Mouse (Mus musculus) myocyte (in vitro differentiated cells): ENCODE results near the gene Gal3st2c. TPM values are rescaled to one million over a fixed set of nuclear protein-coding genes. Genes with fewer than 3 reads are reported as not detected.
"Not testable (repeated sequence)": the region's sequence is repeated elsewhere in the genome, so short reads cannot be mapped to it uniquely, and the experiment has no call there.

Experiments used
- H3K27me3 ChIP-seq: one replicate; pipeline ENCODE4 v1.6.1; 2011; ENCODE audit not compliant: control insufficient read depth, insufficient read depth, insufficient read length
- H3K36me3 ChIP-seq: one replicate; pipeline ENCODE4 v1.6.1; 2011; ENCODE audit not compliant: control insufficient read depth, insufficient read depth
- H3K4me2 ChIP-seq: one replicate; pipeline ENCODE4 v1.6.1; 2011; ENCODE audit warnings: low read depth, control low read depth
- H3K4me3 ChIP-seq: one replicate; pipeline ENCODE4 v1.5.1; 2011; ENCODE audit warnings: mild to moderate bottlenecking, control low read depth, moderate library complexity
- H3K79me2 ChIP-seq: one replicate; pipeline ENCODE4 v1.6.1; 2011; ENCODE audit not compliant: control insufficient read depth, insufficient read depth
- H3ac ChIP-seq: one replicate; pipeline ENCODE4 v1.6.1; 2011; ENCODE audit not compliant: control insufficient read depth, insufficient read length
- CEBPB ChIP-seq: IDR thresholded peaks from 2 replicates; pipeline ENCODE4 v1.6.1; 2011; ENCODE audit warnings: mild to moderate bottlenecking, moderate library complexity; ENCODE audit not compliant: poor library complexity, insufficient read depth, severe bottlenecking
- E2F4 ChIP-seq: IDR thresholded peaks from one replicate; pipeline ENCODE4 v1.6.1; 2011; ENCODE audit warnings: mild to moderate bottlenecking, control low read depth, moderate library complexity; ENCODE audit not compliant: insufficient read depth
- MAX ChIP-seq: IDR thresholded peaks from one replicate; pipeline ENCODE4 v1.6.1; 2011; ENCODE audit warnings: low read depth, mild to moderate bottlenecking, control low read depth
- MYOD1 ChIP-seq, 3 experiments: IDR thresholded peaks; one replicate each; pipeline ENCODE4 v1.6.1; 2011; ENCODE audit warnings: control low read depth in 2 of 3, low read depth in 2 of 3, mild to moderate bottlenecking in 2 of 3, moderate library complexity in 1 of 3; ENCODE audit not compliant: insufficient read length in 2 of 3, control insufficient read depth in 1 of 3
- MYOG ChIP-seq, 3 experiments: IDR thresholded peaks; one replicate each; pipeline ENCODE4 v1.6.1; 2011; ENCODE audit warnings: control low read depth in 2 of 3, low read depth in 2 of 3, mild to moderate bottlenecking in 2 of 3; ENCODE audit not compliant: insufficient read length in 2 of 3, control insufficient read depth in 1 of 3, insufficient read depth in 1 of 3
- POLR2A ChIP-seq: IDR thresholded peaks from one replicate; pipeline ENCODE4 v1.6.1; 2011; ENCODE audit warnings: low read depth, mild to moderate bottlenecking, control low read depth, moderate library complexity; ENCODE audit not compliant: insufficient read length
- POLR2AphosphoS2 ChIP-seq: IDR thresholded peaks from one replicate; pipeline ENCODE4 v1.6.1; 2011; ENCODE audit warnings: low read depth, control low read depth; ENCODE audit not compliant: insufficient read length
- REST ChIP-seq: IDR thresholded peaks from one replicate; pipeline ENCODE4 v1.6.1; 2011; ENCODE audit warnings: mild to moderate bottlenecking, control low read depth, moderate library complexity; ENCODE audit not compliant: insufficient read depth, insufficient read length
- SRF ChIP-seq: IDR thresholded peaks from one replicate; pipeline ENCODE4 v1.6.1; 2011; ENCODE audit warnings: low read depth; ENCODE audit not compliant: control insufficient read depth, insufficient read length
- TCF12 ChIP-seq: IDR thresholded peaks from one replicate; pipeline ENCODE4 v1.6.1; 2011; ENCODE audit warnings: mild to moderate bottlenecking, control low read depth; ENCODE audit not compliant: poor library complexity, insufficient read depth, severe bottlenecking
- TCF3 ChIP-seq: IDR thresholded peaks from one replicate; pipeline ENCODE4 v1.6.1; 2011; ENCODE audit warnings: low read depth, control low read depth; ENCODE audit not compliant: insufficient read length
- USF1 ChIP-seq: IDR thresholded peaks from one replicate; pipeline ENCODE4 v1.6.1; 2011; ENCODE audit warnings: low read depth, mild to moderate bottlenecking, control low read depth, moderate library complexity
- polyA plus RNA-seq: library from polyadenylated mRNA; unstranded; fragments of >200 nt; fragmentation: generic; extraction: Trizol; gene quantifications from one replicate; pipeline ENCODE4 v1.2.1, GENCODE M21; 2012; ENCODE audit warnings: missing spikeins

Gal3st2c gene
- polyA plus RNA-seq, 1 experiment: not detected

DNA sequence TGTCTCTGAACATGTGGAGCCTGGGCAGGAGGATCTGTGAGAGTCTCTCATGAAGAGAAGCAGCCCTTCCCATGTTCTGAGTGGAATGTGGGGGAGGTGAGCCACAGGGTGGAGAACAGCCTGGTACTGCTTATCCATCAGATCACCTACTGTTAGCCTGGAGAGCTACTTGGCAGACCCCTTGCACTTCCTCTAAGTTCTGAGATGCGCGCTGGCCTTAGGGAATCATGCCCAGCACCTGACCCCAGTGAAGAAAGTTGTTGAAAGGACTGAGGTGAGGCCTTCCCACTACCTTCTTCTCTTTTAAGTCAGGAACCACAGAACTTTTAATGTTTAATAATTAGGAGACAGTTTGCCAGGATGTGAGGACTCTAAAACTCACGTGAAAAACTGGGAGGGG lies 1.2 kb downstream of the Gal3st2c start:
- H3K27me3 ChIP-seq, H3K79me2 ChIP-seq, H3ac ChIP-seq, H3K4me2 ChIP-seq, H3K36me3 ChIP-seq, H3K4me3 ChIP-seq: not testable (repeated sequence)

DNA sequence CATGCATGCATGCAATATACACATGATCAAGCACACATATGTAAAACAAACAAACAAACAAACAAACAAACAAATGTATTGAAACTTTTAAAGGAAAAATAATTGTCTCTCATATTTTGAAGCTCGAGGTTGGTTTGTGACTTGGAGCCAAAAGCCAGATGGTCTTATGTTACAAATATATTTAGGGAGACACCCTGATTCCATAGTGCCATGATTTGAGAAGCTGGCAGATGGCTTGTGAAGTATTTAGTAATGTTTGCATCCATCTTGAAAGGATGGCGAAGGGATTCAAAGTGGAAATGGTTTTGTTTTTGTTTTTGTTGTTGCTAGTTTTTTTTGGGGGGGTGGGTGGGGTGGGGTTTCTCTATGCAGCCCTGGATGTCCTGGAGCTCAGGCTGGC lies 10.7 kb downstream of the Gal3st2c start:
- Histone ChIP-seq H3ac (no peak overlapping the region), H3K4me3 (no peak overlapping the region), H3K36me3 (no peaks in the 10 kb centered on the region), H3K27me3 (peaks cover 5% of the 10 kb centered on the region), H3K79me2 (no peaks in the 10 kb centered on the region), H3K4me2 (no peak overlapping the region)
- TF ChIP-seq SRF (no peak), USF1 (no peak), CEBPB (no peak), MAX (no peak), POLR2AphosphoS2 (no peak), TCF3 (no peak), MYOD1 (IDR thresholded peaks at IDR 0.05; ENCODE audit: control insufficient read depth in 1 of 3, insufficient read length in 2 of 3, low read depth in 2 of 3) (no peak), E2F4 (no peak), MYOG (IDR thresholded peaks at IDR 0.05; ENCODE audit: control insufficient read depth in 1 of 3, insufficient read depth in 1 of 3, insufficient read length in 2 of 3, low read depth in 2 of 3) (no peak), POLR2A (no peak), REST (no peak), TCF12 (no peak)

DNA sequence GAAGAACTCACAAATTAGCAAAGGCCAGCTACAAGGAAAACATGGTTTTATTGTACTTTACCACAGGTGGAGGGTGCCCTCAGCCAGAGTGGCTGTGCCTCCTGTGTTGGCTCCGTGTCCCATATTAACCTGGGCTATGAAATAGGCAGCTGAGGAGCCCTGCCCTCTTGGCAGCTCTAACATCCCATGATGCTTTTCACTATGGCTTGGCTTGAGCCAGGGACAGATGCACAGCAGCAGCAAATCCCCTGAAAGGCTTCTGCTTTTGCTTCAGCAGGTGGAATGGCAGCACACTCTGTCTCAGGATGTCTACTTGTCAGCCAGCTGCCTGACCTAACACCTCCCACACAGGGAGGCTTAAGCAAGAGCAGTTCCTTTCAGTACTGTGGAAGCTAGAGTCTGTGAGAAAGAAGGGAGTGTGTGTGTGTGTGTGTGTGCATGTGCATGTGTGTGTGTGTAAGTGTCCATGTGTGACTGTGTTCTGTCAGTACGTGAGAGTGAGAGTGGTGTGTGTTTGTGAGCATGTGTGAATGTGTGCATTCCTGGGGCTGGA lies 15.7 kb downstream of the Gal3st2c start:
- not testable (repeated sequence) for H3ac ChIP-seq, H3K4me3 ChIP-seq

DNA sequence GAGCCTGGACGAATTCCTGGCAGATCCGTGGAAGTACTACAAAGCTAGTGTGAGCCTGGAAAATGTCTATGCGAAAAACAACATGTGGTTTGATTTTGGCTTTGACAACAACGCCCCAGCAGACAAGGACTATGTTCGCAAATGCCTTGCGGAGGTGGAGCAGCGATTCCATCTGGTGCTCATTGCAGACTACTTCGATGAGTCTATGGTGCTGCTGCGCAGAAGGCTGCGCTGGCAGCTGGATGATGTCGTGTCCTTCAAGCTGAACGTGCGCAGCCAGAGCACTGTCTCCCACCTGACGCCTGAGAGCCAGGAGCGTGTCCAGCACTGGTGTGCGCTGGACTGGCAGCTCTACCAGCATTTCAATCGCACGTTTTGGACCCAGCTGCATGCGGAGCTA lies 18.5 kb downstream of the Gal3st2c start:
- H3K4me3 ChIP-seq, H3K27me3 ChIP-seq, H3K79me2 ChIP-seq, H3K36me3 ChIP-seq, H3ac ChIP-seq, H3K4me2 ChIP-seq: not testable (repeated sequence)

More for the DNA sequence above, 15.7 kb downstream of the Gal3st2c start:
- not testable (repeated sequence) for H3K4me2 ChIP-seq, H3K36me3 ChIP-seq, H3K79me2 ChIP-seq, H3K27me3 ChIP-seq

DNA sequence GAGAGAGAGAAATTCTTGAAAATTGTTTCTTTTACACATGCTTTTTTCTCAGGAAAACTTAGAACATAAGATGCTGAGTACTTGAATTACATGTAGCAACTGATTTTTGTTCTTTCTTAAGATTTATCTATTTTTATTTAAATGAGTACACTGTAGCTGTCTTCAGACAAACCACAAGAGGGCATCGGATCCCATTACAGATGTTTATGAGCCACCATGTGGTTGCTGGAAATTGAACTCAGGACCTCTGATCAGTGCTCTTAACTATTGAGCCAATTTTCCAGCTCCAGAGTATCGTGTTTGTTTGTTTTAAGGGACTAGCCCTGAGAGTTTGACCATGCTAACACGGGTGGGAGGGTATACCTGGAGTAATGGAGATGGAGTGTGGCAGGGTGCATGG lies 21.3 kb downstream of the Gal3st2c start:
- Histone ChIP-seq H3K4me2 (no peak overlapping the region), H3K4me3 (no peak overlapping the region), H3K79me2 (no peaks in the 10 kb centered on the region), H3K27me3 (peaks cover 7% of the 10 kb centered on the region), H3K36me3 (no peaks in the 10 kb centered on the region), H3ac (no peak overlapping the region)
- TF ChIP-seq MAX (no peak), SRF (no peak), MYOD1 (IDR thresholded peaks at IDR 0.05; ENCODE audit: control insufficient read depth in 1 of 3, insufficient read length in 2 of 3, low read depth in 2 of 3) (no peak), TCF12 (no peak), POLR2AphosphoS2 (no peak)

DNA sequence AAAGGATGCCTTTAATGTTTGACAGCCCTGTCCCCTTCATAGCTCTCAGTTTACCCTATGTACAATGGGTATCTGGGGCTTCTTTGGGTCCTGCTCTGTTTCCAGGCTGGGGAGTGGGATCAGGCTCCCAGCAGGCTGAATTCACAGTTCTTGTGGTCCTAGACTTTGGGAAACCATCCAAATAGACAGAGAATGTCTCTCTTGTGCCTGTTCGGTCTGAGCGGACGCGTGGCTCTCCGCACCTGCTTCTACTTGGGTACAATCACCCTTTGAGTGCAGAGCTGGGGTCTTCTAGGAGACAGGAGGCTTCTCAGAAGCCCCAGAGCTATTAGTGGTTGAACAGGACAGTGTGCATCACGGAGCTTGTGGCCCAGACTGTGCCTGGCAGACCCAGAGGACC lies 29.8 kb downstream of the Gal3st2c start, which contains the start of gene Neu4:
Gene Neu4 (plus strand): TSS at position 301 of the 400 bp plus-strand sequence.
- Histone ChIP-seq H3K4me3 (no peak within 1 kb of the TSS), H3K79me2 (no peaks in the 10 kb centered on the region), H3K4me2 (no peak within 1 kb of the TSS), H3K36me3 (no peaks in the 10 kb centered on the region), H3K27me3 (peaks cover 18% of the 10 kb centered on the region), H3ac (no peak within 1 kb of the TSS)
- TF ChIP-seq MYOD1 (IDR thresholded peaks at IDR 0.05; ENCODE audit: control insufficient read depth in 1 of 3, insufficient read length in 2 of 3, low read depth in 2 of 3): no peak
